Mouse (Mus musculus): ENCODE data around the gene Nln. TPM values are rescaled to one million over a fixed set of nuclear protein-coding genes. Genes with fewer than 3 reads are reported as not detected.
A peak's percentile ranks its signal among the peaks of the same experiment; 100 is the strongest.

Nln gene
- polyA plus RNA-seq, 1 experiment from 2014 or later: 25.0 TPM

GRCm38 (mm10) chr13:104013380-104013779 is 96.0 kb downstream of the Nln start:
- Histone ChIP-seq H3K27ac (replicated peaks in 1 of 2; ENCODE audit: control insufficient read depth in 1 of 2, insufficient read depth in 1 of 2, low read depth in 2 of 2, low read length in 2 of 2) (peak overlapping the region in 1 of 2 experiments; percentile 21; a peak in 1 of 4 replicates), H3K9me3 (ENCODE audit: control insufficient read depth, low read length) (no peaks in the 10 kb centered on the region), H3K36me3 (ENCODE audit: control insufficient read depth, insufficient read depth, low read length) (no peaks in the 10 kb centered on the region), H3K4me3 (ENCODE audit: control insufficient read depth in 1 of 2, insufficient read depth in 1 of 2, low read depth in 1 of 2, low read length in 2 of 2) (no peak overlapping the region), H3K4me1 (ENCODE audit: control insufficient read depth in 2 of 2, insufficient read depth in 2 of 2, low read length in 2 of 2) (peaks cover 0 to 12% of the 10 kb centered on the region in 2 experiments; a peak in 3 of 4 replicates), H3K27me3 (ENCODE audit: control insufficient read depth, insufficient read depth, low read length) (no peaks in the 10 kb centered on the region), H3K4me2 (ENCODE audit: low read length) (0 out of 2 replicates have a peak overlapping the region, but pooled peaks have one; percentile 11), H3K9ac (ENCODE audit: low read length) (no peak overlapping the region)
- 39% methylated on average over 6 of the region's 6 CpGs for WGBS
- no peak for ATAC-seq (ENCODE audit: insufficient number of reproducible peaks, insufficient read depth, low FRiP score, low read depth)

- no peak overlapping the region for H3K4me3 ChIP-seq (ENCODE audit: control insufficient read depth in 1 of 2, insufficient read depth in 1 of 2, low read depth in 1 of 2, low read length in 2 of 2)
- ATAC-seq (ENCODE audit: insufficient number of reproducible peaks, insufficient read depth, low FRiP score, low read depth): no peak
- H3K4me2 ChIP-seq (ENCODE audit: low read length): no peak overlapping the region
- no peaks in the 10 kb centered on the region for H3K36me3 ChIP-seq (ENCODE audit: control insufficient read depth, insufficient read depth, low read length)
- H3K4me1 ChIP-seq (ENCODE audit: control insufficient read depth in 2 of 2, insufficient read depth in 2 of 2, low read length in 2 of 2): peaks cover 0 to 12% of the 10 kb centered on the region in 2 experiments; a peak in 3 of 4 replicates
- no peak overlapping the region for H3K9ac ChIP-seq (ENCODE audit: low read length)
- no peaks in the 10 kb centered on the region for H3K27me3 ChIP-seq (ENCODE audit: control insufficient read depth, insufficient read depth, low read length)
- no peaks in the 10 kb centered on the region for H3K9me3 ChIP-seq (ENCODE audit: control insufficient read depth, low read length)
- 88% methylated on average over 11 of the region's 11 CpGs for WGBS
- H3K27ac ChIP-seq (replicated peaks in 1 of 2; ENCODE audit: control insufficient read depth in 1 of 2, insufficient read depth in 1 of 2, low read depth in 2 of 2, low read length in 2 of 2): no peak overlapping the region
Observed at GRCm38 (mm10) chr13:104012214-104012833, 97.1 kb downstream of the Nln start.

GRCm38 (mm10) chr13:104011289-104011688 is 98.1 kb downstream of the Nln start:
- no peak for ATAC-seq (ENCODE audit: insufficient number of reproducible peaks, insufficient read depth, low FRiP score, low read depth)
- 91% methylated on average over 5 of the region's 5 CpGs for WGBS
- H3K9ac ChIP-seq (ENCODE audit: low read length): no peak overlapping the region
- no peaks in the 10 kb centered on the region for H3K9me3 ChIP-seq (ENCODE audit: control insufficient read depth, low read length)
- H3K27me3 ChIP-seq (ENCODE audit: control insufficient read depth, insufficient read depth, low read length): no peaks in the 10 kb centered on the region
- H3K27ac ChIP-seq (replicated peaks in 1 of 2; ENCODE audit: control insufficient read depth in 1 of 2, insufficient read depth in 1 of 2, low read depth in 2 of 2, low read length in 2 of 2): no peak overlapping the region
- H3K4me3 ChIP-seq (ENCODE audit: control insufficient read depth in 1 of 2, insufficient read depth in 1 of 2, low read depth in 1 of 2, low read length in 2 of 2): no peak overlapping the region
- H3K4me2 ChIP-seq (ENCODE audit: low read length): no peak overlapping the region
- no peaks in the 10 kb centered on the region for H3K36me3 ChIP-seq (ENCODE audit: control insufficient read depth, insufficient read depth, low read length)
- peaks cover 0 to 12% of the 10 kb centered on the region in 2 experiments; a peak in 3 of 4 replicates for H3K4me1 ChIP-seq (ENCODE audit: control insufficient read depth in 2 of 2, insufficient read depth in 2 of 2, low read length in 2 of 2)

- no peak overlapping the region for H3K9ac ChIP-seq (ENCODE audit: low read length)
- no peaks in the 10 kb centered on the region for H3K36me3 ChIP-seq (ENCODE audit: control insufficient read depth, insufficient read depth, low read length)
- H3K27me3 ChIP-seq (ENCODE audit: control insufficient read depth, insufficient read depth, low read length): no peaks in the 10 kb centered on the region
- no peaks in the 10 kb centered on the region for H3K9me3 ChIP-seq (ENCODE audit: control insufficient read depth, low read length)
- WGBS: 81% methylated on average over 6 of the region's 6 CpGs
- no peak for ATAC-seq (ENCODE audit: insufficient number of reproducible peaks, insufficient read depth, low FRiP score, low read depth)
- no peak overlapping the region for H3K27ac ChIP-seq (replicated peaks in 1 of 2; ENCODE audit: control insufficient read depth in 1 of 2, insufficient read depth in 1 of 2, low read depth in 2 of 2, low read length in 2 of 2)
- H3K4me3 ChIP-seq (ENCODE audit: control insufficient read depth in 1 of 2, insufficient read depth in 1 of 2, low read depth in 1 of 2, low read length in 2 of 2): no peak overlapping the region
- no peaks in the 10 kb centered on the region for H3K4me1 ChIP-seq (ENCODE audit: control insufficient read depth in 2 of 2, insufficient read depth in 2 of 2, low read length in 2 of 2)
- no peak overlapping the region for H3K4me2 ChIP-seq (ENCODE audit: low read length)
Observed at GRCm38 (mm10) chr13:104005231-104005845, 104.1 kb downstream of the Nln start.

- H3K4me3 ChIP-seq (ENCODE audit: control insufficient read depth in 1 of 2, insufficient read depth in 1 of 2, low read depth in 1 of 2, low read length in 2 of 2): no peak overlapping the region
- H3K36me3 ChIP-seq (ENCODE audit: control insufficient read depth, insufficient read depth, low read length): no peaks in the 10 kb centered on the region
- 20% methylated on average over 5 of the region's 5 CpGs for WGBS
- H3K27ac ChIP-seq (replicated peaks in 1 of 2; ENCODE audit: control insufficient read depth in 1 of 2, insufficient read depth in 1 of 2, low read depth in 2 of 2, low read length in 2 of 2): 0 out of 4 replicates have a peak overlapping the region, but pooled peaks of 1 of the 2 experiments have one; percentile 9
- H3K9me3 ChIP-seq (ENCODE audit: control insufficient read depth, low read length): peaks cover 5% of the 10 kb centered on the region
- ATAC-seq (ENCODE audit: insufficient number of reproducible peaks, insufficient read depth, low FRiP score, low read depth): no peak
- no peak overlapping the region for H3K9ac ChIP-seq (ENCODE audit: low read length)
- no peaks in the 10 kb centered on the region for H3K27me3 ChIP-seq (ENCODE audit: control insufficient read depth, insufficient read depth, low read length)
- H3K4me2 ChIP-seq (ENCODE audit: low read length): peak overlapping the region; percentile 22; the same call in 1 of the 2 replicates
- H3K4me1 ChIP-seq (ENCODE audit: control insufficient read depth in 2 of 2, insufficient read depth in 2 of 2, low read length in 2 of 2): peaks cover 5 to 12% of the 10 kb centered on the region in 2 experiments
Observed at GRCm38 (mm10) chr13:103994085-103994455, 115.3 kb downstream of the Nln start.

- no peaks in the 10 kb centered on the region for H3K27me3 ChIP-seq (ENCODE audit: control insufficient read depth, insufficient read depth, low read length)
- ATAC-seq (ENCODE audit: insufficient number of reproducible peaks, insufficient read depth, low FRiP score, low read depth): no peak
- no peak overlapping the region for H3K4me3 ChIP-seq (ENCODE audit: control insufficient read depth in 1 of 2, insufficient read depth in 1 of 2, low read depth in 1 of 2, low read length in 2 of 2)
- no peak overlapping the region for H3K9ac ChIP-seq (ENCODE audit: low read length)
- peaks cover 5 to 12% of the 10 kb centered on the region in 2 experiments for H3K4me1 ChIP-seq (ENCODE audit: control insufficient read depth in 2 of 2, insufficient read depth in 2 of 2, low read length in 2 of 2)
- H3K36me3 ChIP-seq (ENCODE audit: control insufficient read depth, insufficient read depth, low read length): no peaks in the 10 kb centered on the region
- H3K27ac ChIP-seq (replicated peaks in 1 of 2; ENCODE audit: control insufficient read depth in 1 of 2, insufficient read depth in 1 of 2, low read depth in 2 of 2, low read length in 2 of 2): no peak overlapping the region
- WGBS: 64% methylated on average over 8 of the region's 8 CpGs
- no peak overlapping the region for H3K4me2 ChIP-seq (ENCODE audit: low read length)
- H3K9me3 ChIP-seq (ENCODE audit: control insufficient read depth, low read length): peaks cover 7% of the 10 kb centered on the region
Observed at GRCm38 (mm10) chr13:103993142-103994084, 116.0 kb downstream of the Nln start.

GRCm38 (mm10) chr13:103986660-103987059 is 122.8 kb downstream of the Nln start:
- no peak for ATAC-seq (ENCODE audit: insufficient number of reproducible peaks, insufficient read depth, low FRiP score, low read depth)
- 75% methylated on average over 4 of the region's 4 CpGs for WGBS
- H3K4me3 ChIP-seq (ENCODE audit: control insufficient read depth in 1 of 2, insufficient read depth in 1 of 2, low read depth in 1 of 2, low read length in 2 of 2): no peak overlapping the region
- H3K27ac ChIP-seq (replicated peaks in 1 of 2; ENCODE audit: control insufficient read depth in 1 of 2, insufficient read depth in 1 of 2, low read depth in 2 of 2, low read length in 2 of 2): no peak overlapping the region; a peak in 2 of 4 replicates
- no peaks in the 10 kb centered on the region for H3K36me3 ChIP-seq (ENCODE audit: control insufficient read depth, insufficient read depth, low read length)
- H3K9me3 ChIP-seq (ENCODE audit: control insufficient read depth, low read length): peaks cover 13% of the 10 kb centered on the region
- H3K27me3 ChIP-seq (ENCODE audit: control insufficient read depth, insufficient read depth, low read length): no peaks in the 10 kb centered on the region
- H3K9ac ChIP-seq (ENCODE audit: low read length): no peak overlapping the region
- no peak overlapping the region for H3K4me2 ChIP-seq (ENCODE audit: low read length)
- peaks cover 0 to 7% of the 10 kb centered on the region in 2 experiments; a peak in 1 of 4 replicates for H3K4me1 ChIP-seq (ENCODE audit: control insufficient read depth in 2 of 2, insufficient read depth in 2 of 2, low read length in 2 of 2)
